Mouse (Mus musculus): ENCODE results near the gene Ss18l1.
A peak's percentile ranks its signal among the peaks of the same experiment; 100 is the strongest.

The Ss18l1 gene

DNA sequence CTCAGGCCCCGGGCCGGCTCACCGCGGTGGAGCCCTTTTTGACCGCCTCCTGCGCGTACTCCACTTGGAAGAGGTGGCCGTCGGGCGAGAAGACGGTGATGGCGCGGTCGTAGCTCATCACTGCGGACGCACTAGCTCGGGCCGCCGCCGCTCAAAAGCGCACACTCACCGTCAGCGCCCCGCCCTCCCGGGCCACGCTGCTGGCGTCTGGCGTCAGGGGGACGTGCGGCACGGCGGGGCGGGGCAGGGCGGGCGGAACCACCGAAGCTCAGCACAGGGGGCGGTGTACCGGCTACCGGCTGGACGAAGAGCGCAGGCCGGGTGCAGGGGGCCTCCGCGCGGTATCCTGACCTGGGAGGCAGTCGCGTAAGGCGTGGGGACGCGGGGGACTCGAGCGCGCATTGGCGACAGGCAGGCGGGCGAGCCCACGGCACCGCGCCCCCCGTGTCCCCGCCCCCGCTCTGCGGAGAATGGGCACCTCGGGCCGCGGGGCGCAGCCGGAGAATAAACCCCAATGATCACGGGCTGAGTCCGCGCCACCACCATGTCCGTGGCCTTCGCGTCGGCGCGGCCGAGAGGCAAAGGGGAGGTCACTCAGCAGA, at the start of gene Ss18l1, which contains the start of gene Psma7:
Gene Ss18l1 (plus strand): TSS at position 254 of the 602 bp plus-strand sequence.
Gene Psma7 (minus strand): TSS at position 178 of the 602 bp plus-strand sequence.
- DNase-seq (ENCODE audit: low read depth, low spot score): peak; percentile 74

DNA sequence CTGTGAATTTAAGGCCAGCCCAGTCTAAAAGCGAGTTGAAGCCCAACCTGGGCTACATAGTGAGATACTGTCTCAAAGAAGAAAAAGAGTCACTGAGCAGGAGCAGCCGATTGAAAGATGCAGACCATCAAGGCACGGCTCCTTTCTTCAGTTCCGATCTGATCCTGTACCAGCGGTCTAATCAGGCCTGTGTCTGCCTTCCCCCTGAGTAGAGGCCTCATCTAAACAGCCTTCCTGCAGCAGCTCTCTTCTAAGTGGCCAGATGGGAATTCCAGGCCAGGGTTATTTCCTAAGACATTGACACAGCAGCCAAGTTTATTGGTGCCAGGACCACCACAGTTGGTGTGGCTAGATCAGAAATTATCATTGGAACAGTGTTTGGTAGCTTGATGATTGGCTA, 49.2 kb upstream of the Ss18l1 start:
- no peak for DNase-seq (ENCODE audit: low read depth, low spot score)

- DNase-seq (ENCODE audit: low read depth, low spot score): no peak
These were observed 43.9 kb upstream of the Ss18l1 start for GRCm38 (mm10) chr2:179998431-179998830.

- DNase-seq (ENCODE audit: low read depth, low spot score): no peak
These were observed 40.7 kb upstream of the Ss18l1 start for GRCm38 (mm10) chr2:180001635-180002034.

DNA sequence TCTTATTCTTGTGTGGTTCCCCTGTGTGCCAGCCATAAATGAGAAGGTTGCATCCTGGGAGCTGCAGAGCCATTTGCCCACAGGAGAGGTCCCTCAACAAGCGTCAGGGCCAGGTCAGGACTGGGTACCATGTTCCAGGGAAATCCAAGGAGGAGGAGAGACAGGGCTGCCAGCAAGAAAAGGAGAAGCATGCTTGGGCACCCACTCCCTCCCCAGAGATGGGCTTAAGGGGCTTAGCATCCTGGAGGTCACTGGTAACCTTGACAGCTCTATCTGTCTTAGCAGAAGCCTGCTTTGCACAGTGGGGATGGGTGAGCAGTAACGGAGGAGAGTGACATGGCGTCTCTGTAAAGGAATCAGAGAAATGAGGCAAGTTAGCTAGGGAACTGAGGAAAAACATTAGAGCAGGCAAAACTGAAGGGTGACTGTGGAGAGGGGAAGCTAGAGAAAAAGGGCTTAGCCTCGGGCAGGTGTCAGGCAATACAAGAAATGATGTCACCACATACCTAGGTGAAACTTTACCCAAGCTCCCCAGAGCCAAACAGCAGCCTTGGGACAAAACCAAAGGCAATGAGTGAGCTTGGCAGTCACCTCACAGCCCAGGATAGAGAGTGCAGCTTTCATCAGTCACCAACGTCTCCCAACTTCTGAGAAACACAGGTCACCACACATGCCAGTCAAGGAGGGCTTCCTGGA, 36.5 kb upstream of the Ss18l1 start:
- DNase-seq (ENCODE audit: low read depth, low spot score): peak; percentile 63

DNA sequence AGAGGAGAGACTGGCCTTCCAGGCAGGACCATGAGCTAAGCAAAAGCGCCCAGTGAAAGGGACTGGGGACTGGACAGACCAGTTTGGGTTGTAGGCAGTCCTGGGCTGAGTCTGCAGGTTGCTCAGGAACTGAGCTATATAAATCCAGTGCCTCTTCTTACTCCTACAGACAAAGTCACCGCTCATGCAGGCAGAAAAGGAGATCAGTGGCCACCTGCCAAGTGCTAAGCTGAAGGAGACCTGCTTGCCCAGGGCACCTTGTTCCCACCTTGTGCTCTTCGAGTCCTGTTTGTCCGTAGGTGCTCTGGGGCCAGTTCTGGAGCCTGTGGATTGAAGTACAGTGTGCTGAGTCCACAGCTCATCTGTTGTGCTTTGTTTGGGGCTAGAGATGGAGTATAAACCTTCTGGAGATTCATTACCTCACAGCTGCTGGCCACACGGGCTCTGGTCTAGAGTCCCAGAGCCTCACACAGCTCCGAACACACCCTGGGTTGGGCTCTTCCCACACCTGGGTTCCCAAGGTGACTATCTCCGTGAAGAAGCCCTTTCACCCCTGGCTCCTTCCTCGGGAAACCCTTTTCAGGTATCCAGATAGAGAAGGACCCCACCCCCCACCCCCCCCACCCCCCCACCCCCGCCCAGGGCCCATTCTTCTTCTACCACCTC, 35.8 kb upstream of the Ss18l1 start:
- DNase-seq (ENCODE audit: low read depth, low spot score): no peak

DNA sequence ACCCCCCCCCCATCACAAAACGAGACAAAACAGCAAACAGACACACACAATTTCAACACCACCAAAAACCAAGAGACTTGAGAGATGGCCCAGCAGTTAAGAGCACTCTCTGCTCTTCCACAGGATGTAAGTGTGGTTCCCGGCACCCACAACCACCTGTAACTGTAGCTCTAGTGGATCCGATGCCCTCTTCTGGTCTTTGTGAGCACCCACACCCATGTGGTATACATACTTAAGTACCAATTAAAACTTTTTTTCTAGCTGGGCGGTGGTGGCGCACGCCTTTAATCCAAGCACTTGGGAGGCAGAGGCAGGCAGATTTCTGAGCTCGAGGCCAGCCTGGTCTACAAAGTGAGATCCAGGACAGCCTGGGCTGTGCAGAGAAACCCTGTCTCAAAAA, 31.6 kb upstream of the Ss18l1 start:
- no peak for DNase-seq (ENCODE audit: low read depth, low spot score)

- DNase-seq (ENCODE audit: low read depth, low spot score): no peak
These were observed 30.9 kb upstream of the Ss18l1 start for GRCm38 (mm10) chr2:180011370-180011769.

- no peak for DNase-seq (ENCODE audit: low read depth, low spot score)
These were observed 28.6 kb upstream of the Ss18l1 start for GRCm38 (mm10) chr2:180013686-180014085.

DNA sequence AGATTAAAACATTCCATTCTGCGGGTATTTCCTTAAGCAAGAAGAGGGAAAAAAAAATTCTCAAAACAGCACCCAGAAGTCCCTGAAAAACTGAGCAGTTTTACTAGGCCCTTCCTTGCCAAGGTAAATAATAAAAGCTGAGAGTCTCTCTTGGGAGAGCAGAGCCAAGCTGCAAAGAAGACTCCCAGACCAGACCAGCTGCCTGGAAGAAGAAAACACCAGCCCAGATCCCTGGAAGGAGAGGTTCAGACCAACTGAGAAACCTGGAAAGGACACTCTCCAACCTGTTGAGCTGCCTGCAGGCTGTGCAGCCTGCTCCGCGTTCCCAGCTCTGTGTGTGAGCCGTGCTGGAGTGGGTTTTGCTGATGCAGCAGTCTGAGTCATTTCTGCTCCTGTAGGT, 24.7 kb upstream of the Ss18l1 start:
- DNase-seq (ENCODE audit: low read depth, low spot score): no peak

DNA sequence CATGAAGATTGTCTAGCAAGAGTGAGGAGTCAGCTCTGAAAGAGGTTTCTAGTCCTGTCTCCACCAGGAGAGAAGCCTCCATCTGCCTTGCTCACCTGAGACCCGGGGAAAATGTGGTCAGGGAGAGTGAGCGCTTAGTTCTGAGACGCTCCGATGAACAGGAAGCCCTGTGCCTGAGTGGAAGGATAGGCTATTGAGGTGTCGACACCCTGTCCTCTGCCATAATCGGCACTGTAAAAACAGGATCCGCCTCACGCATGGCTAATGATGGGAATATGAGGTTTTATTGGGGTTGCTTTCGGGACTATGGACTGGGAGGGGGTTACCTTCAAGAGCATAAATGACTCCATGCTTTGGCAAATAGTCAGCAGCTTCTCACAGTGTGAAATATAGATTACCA, 23.7 kb upstream of the Ss18l1 start:
- no peak for DNase-seq (ENCODE audit: low read depth, low spot score)

GRCm38 (mm10) chr2:180020091-180020661, 22.1 kb upstream of the Ss18l1 start:
- peak; percentile 46 for DNase-seq (ENCODE audit: low read depth, low spot score)

- DNase-seq (ENCODE audit: low read depth, low spot score): no peak
These were observed 21.4 kb upstream of the Ss18l1 start for GRCm38 (mm10) chr2:180020919-180021318.

DNA sequence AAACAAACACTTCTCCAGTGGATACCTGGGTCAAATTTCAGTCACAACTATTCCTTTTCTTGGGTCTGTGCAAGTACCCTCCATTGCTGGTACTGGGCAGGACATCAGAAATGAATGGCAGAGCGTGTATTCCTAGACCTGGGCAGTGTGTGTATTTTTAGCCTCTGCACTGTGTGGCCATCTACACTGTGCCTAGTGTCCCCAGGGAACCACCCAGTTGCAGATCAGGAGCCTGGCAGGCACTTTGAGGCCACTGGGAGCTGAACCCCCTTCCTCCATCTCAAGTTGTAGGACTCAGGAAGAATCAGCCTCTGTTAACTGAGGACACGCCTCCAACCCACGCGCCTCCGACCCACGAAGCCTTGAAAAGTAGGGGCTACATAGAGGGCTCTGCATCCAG, 19.6 kb upstream of the Ss18l1 start:
- peak; percentile 57 for DNase-seq (ENCODE audit: low read depth, low spot score)

DNA sequence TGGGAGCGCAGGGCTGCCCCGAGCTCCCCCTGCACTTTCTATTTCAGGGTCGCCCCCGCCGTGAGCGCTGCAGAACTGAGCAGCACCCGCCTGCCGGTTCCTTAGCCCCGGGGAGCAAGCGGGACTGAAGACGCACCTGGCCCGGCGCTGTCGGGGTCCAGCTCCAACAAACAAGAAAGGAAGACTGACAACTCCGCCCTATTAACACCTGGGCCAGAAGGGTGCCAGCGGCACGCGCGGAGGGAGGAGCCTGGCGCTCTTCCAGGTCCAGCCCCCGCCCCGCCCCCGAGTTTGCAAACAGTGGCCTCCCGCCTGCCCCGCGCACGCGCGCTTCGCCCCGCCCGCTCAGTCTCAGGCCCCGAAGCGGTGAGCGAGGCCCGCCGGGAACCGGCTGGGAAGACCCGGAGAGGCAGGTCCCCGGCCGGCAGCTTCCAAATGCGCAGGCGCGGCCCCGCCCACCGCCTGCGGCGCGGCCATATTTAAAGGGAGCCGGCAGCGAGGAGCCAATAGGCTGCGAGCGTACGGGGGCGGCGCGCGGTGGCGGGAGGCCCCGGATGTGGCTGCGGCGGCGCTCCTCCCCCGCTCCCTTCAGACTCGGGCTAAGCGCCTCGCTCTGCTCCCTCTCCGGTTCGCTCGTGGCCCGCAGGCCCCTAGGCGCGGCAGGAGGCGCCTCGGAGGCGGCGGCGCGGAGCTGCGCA, 17.8 kb upstream of the Ss18l1 start, which contains the start of gene Lsm14b:
Gene Lsm14b (plus strand): TSS at position 587 of the 698 bp plus-strand sequence.
- peak; percentile 99 for DNase-seq (ENCODE audit: low read depth, low spot score)

DNA sequence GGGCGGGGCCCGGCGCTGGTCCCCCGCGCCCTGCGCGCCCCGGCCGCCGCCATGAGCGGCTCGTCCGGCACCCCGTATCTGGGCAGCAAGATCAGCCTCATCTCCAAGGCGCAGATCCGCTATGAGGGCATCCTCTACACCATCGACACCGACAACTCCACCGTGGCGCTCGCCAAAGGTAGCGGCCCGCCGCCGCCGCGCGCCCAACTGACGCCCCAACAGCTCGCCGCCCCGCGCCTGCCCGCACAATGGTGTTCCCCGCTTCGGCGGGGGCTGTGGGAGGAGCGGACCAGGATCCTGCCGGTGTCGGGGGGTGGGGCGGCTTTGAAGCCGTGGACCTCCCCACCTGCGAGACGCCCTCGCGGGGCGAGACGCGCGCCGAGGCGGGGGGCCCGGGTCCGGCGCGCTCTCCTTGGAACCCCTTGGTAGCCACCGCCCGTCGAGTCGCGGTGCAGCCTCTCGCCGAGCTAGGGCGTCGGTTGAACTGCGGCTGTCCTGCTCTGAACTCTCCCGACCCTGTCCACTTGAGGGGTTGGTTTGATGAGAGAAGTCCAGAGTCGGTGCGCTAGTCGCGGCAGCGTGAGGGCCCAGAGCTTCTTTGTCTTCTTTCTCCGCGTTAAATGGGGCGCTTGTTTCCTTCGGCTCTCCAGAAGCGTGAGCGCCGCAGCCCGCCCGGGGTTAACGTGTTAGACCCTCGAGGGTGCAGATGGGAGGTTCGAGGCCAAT, 17.0 kb upstream of the Ss18l1 start:
- DNase-seq (ENCODE audit: low read depth, low spot score): no peak

- DNase-seq (ENCODE audit: low read depth, low spot score): no peak
These were observed 16.5 kb upstream of the Ss18l1 start for GRCm38 (mm10) chr2:180025861-180026200.

GRCm38 (mm10) chr2:180027768-180028167, 14.5 kb upstream of the Ss18l1 start:
- DNase-seq (ENCODE audit: low read depth, low spot score): no peak

- no peak for DNase-seq (ENCODE audit: low read depth, low spot score)
These were observed 11.0 kb upstream of the Ss18l1 start for GRCm38 (mm10) chr2:180031270-180031669.

DNA sequence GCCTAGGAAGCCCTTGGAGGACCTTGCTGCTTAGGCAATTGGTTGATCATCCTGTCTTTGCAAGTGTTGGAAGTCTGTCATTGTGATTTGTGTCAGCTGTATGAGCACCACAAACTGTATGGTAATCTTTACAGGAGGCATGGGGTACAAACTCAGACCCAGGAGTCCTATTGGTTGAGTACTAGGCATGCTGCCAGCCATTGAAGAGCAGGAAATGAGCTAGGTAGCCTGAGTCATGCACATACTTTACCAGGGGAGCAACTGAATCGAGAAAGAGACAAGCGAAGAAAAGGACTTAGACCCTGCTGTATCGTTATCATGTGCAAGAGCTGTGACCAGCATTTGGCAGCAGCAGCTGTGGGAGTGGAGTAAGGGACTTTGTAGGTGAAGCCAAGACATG, 9.4 kb upstream of the Ss18l1 start:
- DNase-seq (ENCODE audit: low read depth, low spot score): no peak

- no peak for DNase-seq (ENCODE audit: low read depth, low spot score)
These were observed 8.4 kb upstream of the Ss18l1 start for GRCm38 (mm10) chr2:180033956-180034355.

Data from skeletal muscle tissue, adult 2 months (tissue).